ENCODE assay signal across 35 mouse cellular contexts in genomic region chr10:85596301-85596700, GRCm38 (mm10).
"Had no signal": no experiment of that assay in that cellular context is flagged by ENCODE, and none has a peak within 500 bp of the region (broad histone marks: within the 10 kb centered on the region; RNA-seq: fewer than 3 reads in every experiment).

No protein-coding gene starts in this region.

- DNase-seq: heart, postnatal 10 days; heart, postnatal 14 days; heart, postnatal 36 days; heart, postnatal 4 days; kidney, adult 11 months; kidney, adult 18-20 months; kidney, adult 2 months; kidney, adult 8-10 months; kidney, adult 9 months; kidney, postnatal 10 days; kidney, postnatal 14 days; kidney, postnatal 25 days; kidney, postnatal 36 days; kidney, postnatal 4 days; layer of hippocampus, adult 9-11 months; layer of hippocampus, postnatal 36 days had no signal

- H3K4me2 ChIP-seq: heart, embryonic 11.5 days; heart, embryonic 12.5 days; heart, embryonic 13.5 days; heart, embryonic 15.5 days; hindbrain, embryonic 12.5 days; hindbrain, embryonic 13.5 days; hindbrain, embryonic 14.5 days; hindbrain, embryonic 15.5 days; intestine, embryonic 15.5 days; kidney, embryonic 15.5 days had no signal

- H3K27ac ChIP-seq: heart, embryonic 10.5 days; heart, embryonic 13.5 days; heart, embryonic 15.5 days; hindbrain, embryonic 10.5 days; hindbrain, embryonic 12.5 days; hindbrain, embryonic 13.5 days; hindbrain, embryonic 14.5 days; hindbrain, embryonic 15.5 days; hindbrain, postnatal 0 days; intestine, embryonic 15.5 days; kidney, embryonic 15.5 days; kidney, postnatal 0 days; layer of hippocampus, adult 2 months had no signal

- H3K36me3 ChIP-seq: heart, embryonic 10.5 days; heart, embryonic 12.5 days; heart, embryonic 13.5 days; heart, embryonic 15.5 days; hindbrain, embryonic 10.5 days; hindbrain, embryonic 12.5 days; hindbrain, embryonic 13.5 days; hindbrain, embryonic 15.5 days; intestine, embryonic 15.5 days; kidney, embryonic 15.5 days had no signal

- H3K9me3 ChIP-seq: heart, embryonic 10.5 days; heart, embryonic 12.5 days; heart, embryonic 13.5 days; heart, embryonic 15.5 days; hindbrain, embryonic 10.5 days; hindbrain, embryonic 12.5 days; hindbrain, embryonic 13.5 days; hindbrain, embryonic 15.5 days; intestine, embryonic 15.5 days; kidney, embryonic 15.5 days had no signal

- ATAC-seq: hindbrain, embryonic 16.5 days; hindbrain, postnatal 0 days; inflammation-experienced regulatory T-cells, adult 6 months; intestine, embryonic 15.5 days; intestine, embryonic 16.5 days; intestine, postnatal 0 days had no signal

- H3K9ac ChIP-seq: heart, embryonic 12.5 days; heart, embryonic 13.5 days; heart, embryonic 15.5 days; hindbrain, embryonic 12.5 days; hindbrain, embryonic 13.5 days; hindbrain, embryonic 14.5 days; hindbrain, embryonic 15.5 days; intestine, embryonic 15.5 days; kidney, embryonic 15.5 days had no signal

- H3K4me1 ChIP-seq: heart, embryonic 12.5 days had no signal

- H3K4me3 ChIP-seq: heart, embryonic 10.5 days; heart, embryonic 12.5 days; heart, embryonic 13.5 days; heart, embryonic 15.5 days; hindbrain, embryonic 10.5 days; hindbrain, embryonic 12.5 days; hindbrain, embryonic 13.5 days; hindbrain, embryonic 15.5 days; intestine, embryonic 15.5 days; kidney, embryonic 15.5 days; layer of hippocampus, adult 2 months had no signal

- H3K27me3 ChIP-seq: hindbrain, embryonic 13.5 days; hindbrain, embryonic 15.5 days had no signal
